Mouse (Mus musculus) neural tube, embryonic 13.5 days (tissue): ENCODE measurements at regions not wholly inside any gene's neighbourhood (a gene's known extent, or its start where the extent isn't known, plus 50 kb on each side); places are given as distances from the start of the nearest gene placed in this dataset.

Source experiments
- ATAC-seq: fragments of 200-750 bp; cut with Nextera tagmentation; 2 replicates; pipeline ENCODE4 v1.8.0; 2017; ENCODE audit warnings: low read depth, mild to moderate bottlenecking, moderate TSS enrichment, moderate library complexity
- H3K27ac ChIP-seq: fragments of 300-500 bp; sonication (generic); replicated peaks from 2 replicates; pipeline ENCODE4 v1.5.1; 2015; ENCODE audit warnings: moderate library complexity, mild to moderate bottlenecking, inconsistent platforms
- H3K27me3 ChIP-seq: fragments of 300-500 bp; sonication (generic); 2 replicates; pipeline ENCODE4 v1.6.1; 2015; ENCODE audit warnings: mild to moderate bottlenecking, inconsistent platforms
- H3K36me3 ChIP-seq: fragments of 300-500 bp; sonication (generic); 2 replicates; pipeline ENCODE4 v1.6.1; 2015; ENCODE audit warnings: mild to moderate bottlenecking, inconsistent platforms
- H3K4me1 ChIP-seq: fragments of 300-500 bp; sonication (generic); replicated peaks from 2 replicates; pipeline ENCODE4 v1.6.1; 2015; ENCODE audit warnings: inconsistent platforms
- H3K4me2 ChIP-seq: fragments of 300-500 bp; sonication (generic); 2 replicates; pipeline ENCODE4 v1.6.1; 2015; ENCODE audit warnings: inconsistent platforms, mild to moderate bottlenecking, moderate library complexity
- H3K4me3 ChIP-seq: fragments of 300-500 bp; sonication (generic); 2 replicates; pipeline ENCODE4 v1.5.1; 2015; ENCODE audit warnings: mild to moderate bottlenecking, inconsistent platforms
- H3K9ac ChIP-seq: fragments of 300-500 bp; sonication (generic); 2 replicates; pipeline ENCODE4 v1.6.1; 2015; ENCODE audit warnings: moderate library complexity, mild to moderate bottlenecking, inconsistent platforms
- H3K9me3 ChIP-seq: fragments of 300-500 bp; sonication (generic); 2 replicates; pipeline ENCODE4 v1.6.1; 2016; ENCODE audit warnings: inconsistent platforms
- WGBS: fragments of 180-500 bp; shearing (Covaris S2); methylation state at CpG from one replicate; pipeline ENCODE4 v1.1.7; 2015; 5-methylcytosine and 5-hydroxymethylcytosine counted together

DNA sequence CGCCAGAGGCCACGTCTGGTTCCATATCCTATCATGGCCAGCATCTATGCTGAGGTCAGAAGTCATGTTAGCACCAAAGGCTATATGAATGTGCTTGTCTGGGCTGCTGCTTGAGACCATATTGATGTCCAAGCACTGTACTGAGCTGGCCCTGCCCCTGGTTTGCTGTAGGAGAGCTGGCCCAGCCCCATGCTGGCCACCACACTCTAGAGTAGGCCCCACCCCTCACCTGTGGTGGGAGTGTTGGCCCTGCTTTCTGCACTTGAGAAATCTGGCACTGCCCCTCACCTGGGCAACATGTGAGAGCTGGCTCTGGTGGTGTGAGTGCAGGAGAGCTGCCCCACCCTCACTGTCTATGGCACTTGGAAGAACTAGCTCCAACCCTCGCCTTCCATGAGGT is 210.0 kb downstream of the Lmo4 start:
- H3K4me1 ChIP-seq = no peaks in the 10 kb centered on the region
- H3K36me3 ChIP-seq = no peaks in the 10 kb centered on the region
- no peak overlapping the region for H3K4me3 ChIP-seq
- H3K27me3 ChIP-seq = no peaks in the 10 kb centered on the region
- ATAC-seq = no peak
- 86% methylated on average over 3 of the region's 3 CpGs for WGBS
- H3K27ac ChIP-seq = no peak overlapping the region
- H3K9ac ChIP-seq = no peak overlapping the region
- no peaks in the 10 kb centered on the region for H3K9me3 ChIP-seq
- no peak overlapping the region for H3K4me2 ChIP-seq

DNA sequence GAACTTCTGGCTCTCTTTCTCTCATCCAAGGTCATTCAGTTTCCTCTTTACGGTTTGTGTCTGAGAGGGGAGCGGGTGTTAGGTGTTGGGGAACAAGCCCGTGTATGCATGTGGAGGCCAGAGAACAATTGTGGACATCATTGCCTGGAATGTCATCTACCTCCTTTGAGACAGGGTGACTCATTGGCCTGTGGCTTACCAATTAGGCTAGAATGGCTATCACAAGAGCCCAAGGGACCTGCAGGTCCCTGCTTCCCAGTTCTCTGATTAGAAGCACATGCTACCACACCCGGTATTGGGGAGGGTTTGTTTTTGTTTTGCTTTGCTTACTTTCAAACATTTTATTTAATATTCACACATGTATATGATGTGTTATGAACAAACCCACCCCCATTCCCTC is 216.0 kb downstream of the Lmo4 start:
- Histone ChIP-seq H3K4me2 (no peak overlapping the region), H3K9me3 (no peaks in the 10 kb centered on the region), H3K9ac (no peak overlapping the region), H3K4me3 (no peak overlapping the region), H3K4me1 (no peaks in the 10 kb centered on the region), H3K36me3 (no peaks in the 10 kb centered on the region), H3K27ac (no peak overlapping the region), H3K27me3 (no peaks in the 10 kb centered on the region)
- no peak for ATAC-seq
- WGBS = 88% methylated on average over 4 of the region's 4 CpGs

DNA sequence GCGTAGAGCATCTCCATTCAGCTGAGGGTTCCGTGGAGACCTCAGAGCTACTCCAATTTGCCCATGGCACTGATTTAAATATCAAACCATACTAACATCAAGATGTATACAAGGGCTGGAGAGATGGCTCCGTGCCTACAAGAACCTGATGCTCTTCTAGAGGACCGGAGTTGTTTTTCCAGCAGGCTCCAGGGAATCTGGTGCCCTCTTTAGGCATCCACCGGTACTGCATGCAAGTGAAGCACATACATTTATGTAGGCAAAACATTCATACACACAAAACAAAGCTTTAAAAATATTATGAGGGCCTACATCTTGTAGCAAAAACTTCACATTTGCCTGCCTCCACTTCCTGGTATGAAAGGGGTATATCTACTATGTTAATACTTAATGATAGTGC is 217.0 kb downstream of the Lmo4 start:
- Histone ChIP-seq H3K36me3 (no peaks in the 10 kb centered on the region), H3K9ac (no peak overlapping the region), H3K4me1 (no peaks in the 10 kb centered on the region), H3K27me3 (no peaks in the 10 kb centered on the region), H3K9me3 (no peaks in the 10 kb centered on the region), H3K4me3 (no peak overlapping the region), H3K4me2 (no peak overlapping the region), H3K27ac (no peak overlapping the region)
- 91% methylated on average over 5 of the region's 5 CpGs for whole genome bisulfite sequencing
- no peak for ATAC-seq

DNA sequence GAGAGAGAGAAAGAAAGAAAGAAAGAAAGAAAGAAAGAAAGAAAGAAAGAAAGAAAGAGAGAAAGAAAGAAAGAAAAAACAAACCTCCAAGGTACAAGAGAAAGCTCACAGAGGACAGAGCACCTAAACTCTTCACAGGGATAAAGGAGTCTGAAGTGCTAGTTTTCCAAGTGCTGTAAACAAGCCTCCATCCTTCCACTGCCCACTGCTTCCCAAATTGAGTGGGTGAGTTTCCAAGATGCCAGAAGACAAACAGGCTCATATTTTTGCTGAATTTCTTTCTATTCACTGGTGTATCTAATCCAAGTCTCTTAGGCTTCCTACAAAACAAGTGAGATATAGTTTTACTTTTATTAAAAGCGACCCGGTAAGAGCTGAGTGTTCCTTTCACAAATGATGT is 218.2 kb downstream of the Lmo4 start:
- ATAC-seq = no peak
- H3K4me1 ChIP-seq = no peaks in the 10 kb centered on the region
- no peak overlapping the region for H3K27ac ChIP-seq
- WGBS = 95% methylated on average over 2 of the region's 2 CpGs
- H3K27me3 ChIP-seq = no peaks in the 10 kb centered on the region
- no peaks in the 10 kb centered on the region for H3K9me3 ChIP-seq
- H3K4me2 ChIP-seq = no peak overlapping the region
- H3K4me3 ChIP-seq = no peak overlapping the region
- no peaks in the 10 kb centered on the region for H3K36me3 ChIP-seq
- H3K9ac ChIP-seq = no peak overlapping the region

DNA sequence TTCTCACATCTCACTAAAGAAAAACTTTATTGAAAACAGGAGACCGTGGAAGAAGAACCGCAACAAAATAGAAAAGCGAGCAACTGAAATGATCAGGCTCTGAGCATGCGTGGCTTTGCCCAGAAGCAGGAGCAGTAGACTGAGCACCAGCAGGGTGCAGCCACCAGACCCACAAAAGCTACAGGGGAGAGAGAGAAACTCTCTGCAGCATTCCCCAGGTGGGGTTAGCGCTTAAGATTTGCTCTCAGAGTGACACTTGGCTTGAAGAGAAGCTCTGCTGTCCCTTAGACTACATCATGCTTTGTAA is 218.9 kb downstream of the Lmo4 start:
- WGBS = 62% methylated on average over 5 of the region's 5 CpGs

DNA sequence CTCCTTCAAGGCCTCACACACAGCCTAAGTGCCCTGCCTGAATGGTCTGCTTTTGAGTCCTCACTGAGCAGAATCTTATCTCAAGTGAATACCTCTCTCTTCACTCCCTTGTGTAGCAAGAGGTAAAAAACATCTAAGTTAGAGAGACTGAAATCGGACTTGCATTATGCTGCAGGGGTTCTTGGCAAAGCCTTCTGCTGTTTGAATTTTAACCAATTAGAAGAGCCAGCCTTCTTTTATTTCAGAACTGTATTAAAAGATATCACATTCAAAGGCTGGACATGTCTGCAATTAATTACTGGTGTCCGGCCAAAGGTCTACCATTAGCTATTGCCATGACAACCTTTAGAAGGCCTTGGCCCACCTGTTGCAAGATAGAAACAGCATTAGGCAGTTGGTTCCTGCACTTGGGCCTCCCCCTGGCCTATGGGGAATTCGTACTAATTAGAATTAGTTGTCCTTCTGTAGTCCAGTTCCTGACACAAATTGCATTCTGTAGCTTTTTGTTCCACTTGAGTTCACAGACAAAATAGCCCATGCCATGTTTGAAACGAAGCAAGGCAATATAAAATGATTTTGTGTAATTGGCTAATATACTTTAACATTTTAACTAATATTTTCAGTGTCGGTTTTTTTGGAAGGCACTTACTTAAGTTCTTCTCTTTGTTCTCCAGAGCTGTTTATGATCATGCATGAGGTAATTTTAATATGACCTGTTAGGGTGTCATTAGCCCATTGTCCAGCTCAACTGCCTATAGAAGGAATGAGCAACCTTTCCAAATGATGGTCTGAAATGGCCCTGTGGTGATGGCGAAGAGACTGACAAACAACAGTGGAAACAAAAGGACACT is 219.4 kb downstream of the Lmo4 start:
- Histone ChIP-seq H3K4me3 (no peak overlapping the region), H3K27me3 (no peaks in the 10 kb centered on the region), H3K4me2 (no peak overlapping the region), H3K36me3 (no peaks in the 10 kb centered on the region), H3K9ac (no peak overlapping the region), H3K9me3 (no peaks in the 10 kb centered on the region), H3K27ac (no peak overlapping the region), H3K4me1 (no peaks in the 10 kb centered on the region)
- ATAC-seq = no peak
- WGBS = 63% methylated on average over 6 of the region's 6 CpGs

More for the DNA sequence above, 218.9 kb downstream of the Lmo4 start:
- Histone ChIP-seq H3K9ac (no peak overlapping the region), H3K9me3 (no peaks in the 10 kb centered on the region), H3K4me2 (no peak overlapping the region), H3K4me1 (no peaks in the 10 kb centered on the region), H3K4me3 (no peak overlapping the region), H3K27ac (no peak overlapping the region), H3K36me3 (no peaks in the 10 kb centered on the region), H3K27me3 (no peaks in the 10 kb centered on the region)
- no peak for ATAC-seq

DNA sequence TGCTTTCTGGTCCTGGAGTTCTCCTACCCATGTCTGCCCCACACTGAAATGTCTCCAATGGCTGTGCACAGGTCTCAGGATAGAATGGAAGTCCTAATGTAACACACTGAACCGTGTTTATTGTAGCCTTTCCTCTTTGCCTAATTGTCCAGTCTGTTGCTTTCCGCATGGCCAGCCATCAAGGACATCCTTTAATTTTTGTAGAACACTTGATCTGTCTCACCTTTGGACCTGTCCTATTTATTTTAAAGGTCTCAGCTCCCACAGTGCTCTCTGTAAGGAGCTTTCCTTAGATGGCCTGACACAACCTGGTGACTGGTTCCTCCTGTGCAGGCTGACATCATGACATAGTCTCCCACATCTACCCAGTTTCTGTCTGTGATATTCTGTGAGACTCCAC is 226.3 kb downstream of the Lmo4 start:
- H3K9ac ChIP-seq = no peak overlapping the region
- H3K27ac ChIP-seq = no peak overlapping the region
- H3K4me1 ChIP-seq = no peaks in the 10 kb centered on the region
- no peaks in the 10 kb centered on the region for H3K36me3 ChIP-seq
- no peak overlapping the region for H3K4me3 ChIP-seq
- H3K9me3 ChIP-seq = no peaks in the 10 kb centered on the region
- no peak overlapping the region for H3K4me2 ChIP-seq
- no peak for ATAC-seq
- WGBS = 89% methylated on average over 2 of the region's 2 CpGs
- no peaks in the 10 kb centered on the region for H3K27me3 ChIP-seq

DNA sequence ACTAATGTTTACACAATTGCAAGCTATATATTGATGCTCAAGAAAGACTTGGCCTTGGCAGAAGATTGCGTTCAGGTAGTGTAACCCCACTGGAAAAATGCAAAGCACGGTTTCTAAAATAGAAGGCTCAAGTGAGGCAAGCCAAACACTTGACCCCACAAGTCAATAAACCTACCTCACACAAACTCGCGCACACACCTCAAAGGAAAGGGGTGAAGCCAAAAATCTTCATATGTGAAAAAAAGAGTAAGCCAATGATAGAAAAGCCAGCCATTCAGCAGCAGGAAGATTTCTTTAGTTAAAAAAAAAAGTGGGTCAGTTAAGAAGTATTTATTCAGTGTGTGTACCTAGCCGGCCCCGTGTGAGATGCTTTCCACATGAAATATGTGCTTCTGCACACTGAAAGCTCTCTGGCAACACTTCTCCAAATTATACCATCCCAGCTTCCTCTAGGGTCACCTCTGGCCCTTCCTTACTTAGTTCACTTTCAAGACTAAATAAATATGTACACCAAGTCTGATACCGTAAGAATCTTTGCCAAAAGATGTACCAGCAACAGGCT is 227.1 kb downstream of the Lmo4 start:
- ATAC-seq = no peak
- Histone ChIP-seq H3K36me3 (no peaks in the 10 kb centered on the region), H3K9ac (no peak overlapping the region), H3K4me2 (no peak overlapping the region), H3K4me3 (no peak overlapping the region), H3K27me3 (no peaks in the 10 kb centered on the region), H3K27ac (no peak overlapping the region), H3K4me1 (no peaks in the 10 kb centered on the region), H3K9me3 (no peaks in the 10 kb centered on the region)
- 88% methylated on average over 7 of the region's 7 CpGs for WGBS

DNA sequence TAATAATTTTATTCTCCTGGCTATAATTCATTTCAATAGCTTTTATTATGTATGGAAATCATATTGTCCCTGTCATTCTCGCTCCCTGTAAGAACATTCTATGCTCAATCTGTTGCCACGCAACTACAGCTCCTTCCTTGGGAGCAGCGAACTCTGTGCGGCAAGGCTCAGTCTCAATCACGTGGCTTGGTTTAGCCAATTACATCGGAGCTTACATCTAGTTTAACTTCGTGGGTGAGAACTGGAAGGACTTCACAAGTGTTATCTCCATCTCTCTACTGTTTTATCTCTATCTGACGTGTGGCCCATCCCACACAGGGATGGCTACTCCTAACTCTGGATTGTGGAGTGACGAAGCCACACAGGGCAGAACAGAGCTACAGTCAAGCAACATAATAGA is 231.4 kb downstream of the Lmo4 start:
- Histone ChIP-seq H3K4me2 (no peak overlapping the region), H3K4me1 (no peaks in the 10 kb centered on the region), H3K27me3 (no peaks in the 10 kb centered on the region), H3K9ac (no peak overlapping the region), H3K9me3 (no peaks in the 10 kb centered on the region), H3K4me3 (no peak overlapping the region), H3K36me3 (no peaks in the 10 kb centered on the region), H3K27ac (no peak overlapping the region)
- no peak for ATAC-seq
- 89% methylated on average over 9 of the region's 9 CpGs for WGBS

DNA sequence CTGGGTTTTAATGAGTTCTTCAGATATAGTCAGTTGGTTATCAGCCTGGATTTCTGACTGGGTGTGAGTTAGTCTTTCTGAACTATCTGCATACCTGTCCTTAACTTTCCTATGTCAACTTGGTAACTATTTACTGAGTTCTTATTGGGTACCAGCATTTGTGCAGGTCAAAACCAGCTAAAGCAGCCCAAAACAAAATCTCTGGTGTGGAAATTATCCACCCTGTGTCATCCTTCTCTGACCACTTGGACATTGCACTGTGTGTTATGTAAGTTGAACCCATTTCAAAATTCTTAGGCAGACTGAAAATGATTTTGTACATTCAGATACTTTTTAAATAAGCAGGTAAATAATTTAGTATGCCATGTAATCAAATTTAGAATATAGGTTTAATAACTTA is 232.7 kb downstream of the Lmo4 start:
- no peak overlapping the region for H3K4me2 ChIP-seq

DNA sequence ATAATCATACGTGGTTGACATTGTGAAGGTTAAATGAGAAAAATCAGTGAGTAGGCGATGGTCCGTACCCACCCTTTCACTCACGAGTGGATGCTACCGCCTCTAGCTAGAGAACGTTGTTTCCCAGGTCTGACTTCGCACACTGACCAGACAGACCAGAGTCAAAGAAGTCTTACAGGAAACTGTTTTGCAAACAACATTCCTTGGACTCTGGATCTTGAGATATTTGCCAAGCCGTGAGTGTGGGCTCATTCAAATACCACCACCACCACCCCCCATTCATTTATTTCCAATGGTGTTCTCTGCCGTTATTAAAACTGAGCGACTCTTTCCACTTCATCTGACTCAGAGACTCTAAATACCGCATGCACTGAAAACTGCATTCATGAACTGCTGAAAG is 234.2 kb downstream of the Lmo4 start:
- Histone ChIP-seq H3K9ac (no peak overlapping the region), H3K4me1 (no peaks in the 10 kb centered on the region), H3K4me2 (no peak overlapping the region), H3K9me3 (no peaks in the 10 kb centered on the region), H3K36me3 (no peaks in the 10 kb centered on the region), H3K27ac (no peak overlapping the region), H3K4me3 (no peak overlapping the region), H3K27me3 (no peaks in the 10 kb centered on the region)
- ATAC-seq = no peak
- WGBS = 79% methylated on average over 11 of the region's 11 CpGs

More for the DNA sequence above, 232.7 kb downstream of the Lmo4 start:
- Histone ChIP-seq H3K27me3 (no peaks in the 10 kb centered on the region), H3K4me1 (no peaks in the 10 kb centered on the region), H3K27ac (no peak overlapping the region), H3K9me3 (no peaks in the 10 kb centered on the region), H3K36me3 (no peaks in the 10 kb centered on the region), H3K4me3 (no peak overlapping the region), H3K9ac (no peak overlapping the region)
- ATAC-seq = no peak

DNA sequence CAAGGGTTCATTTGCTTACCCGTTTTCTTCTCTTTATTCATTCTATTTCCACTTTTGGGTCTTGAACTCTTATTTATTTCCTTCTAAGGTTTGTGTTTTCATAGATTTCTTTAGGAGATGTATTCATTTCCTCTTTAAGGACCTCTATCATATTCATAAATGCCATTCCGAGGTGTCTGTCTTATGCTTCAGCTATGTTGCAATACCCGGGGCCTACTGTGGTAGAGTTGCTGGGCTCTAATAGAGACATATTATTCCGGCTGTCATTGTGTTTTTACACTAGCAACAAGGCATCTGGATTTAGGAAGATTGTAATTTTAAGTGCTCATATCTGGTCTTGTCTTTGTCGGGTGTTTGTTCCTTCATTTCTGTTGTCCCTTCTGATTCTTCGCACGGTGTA is 249.5 kb downstream of the Lmo4 start:
- H3K4me3 ChIP-seq = no peak overlapping the region
- H3K27me3 ChIP-seq = no peaks in the 10 kb centered on the region
- H3K9ac ChIP-seq = no peak overlapping the region
- H3K27ac ChIP-seq = no peak overlapping the region
- H3K9me3 ChIP-seq = no peaks in the 10 kb centered on the region
- H3K4me1 ChIP-seq = no peaks in the 10 kb centered on the region
- ATAC-seq = no peak
- no peak overlapping the region for H3K4me2 ChIP-seq
- no peaks in the 10 kb centered on the region for H3K36me3 ChIP-seq
- 94% methylated on average over 7 of the region's 7 CpGs for WGBS

DNA sequence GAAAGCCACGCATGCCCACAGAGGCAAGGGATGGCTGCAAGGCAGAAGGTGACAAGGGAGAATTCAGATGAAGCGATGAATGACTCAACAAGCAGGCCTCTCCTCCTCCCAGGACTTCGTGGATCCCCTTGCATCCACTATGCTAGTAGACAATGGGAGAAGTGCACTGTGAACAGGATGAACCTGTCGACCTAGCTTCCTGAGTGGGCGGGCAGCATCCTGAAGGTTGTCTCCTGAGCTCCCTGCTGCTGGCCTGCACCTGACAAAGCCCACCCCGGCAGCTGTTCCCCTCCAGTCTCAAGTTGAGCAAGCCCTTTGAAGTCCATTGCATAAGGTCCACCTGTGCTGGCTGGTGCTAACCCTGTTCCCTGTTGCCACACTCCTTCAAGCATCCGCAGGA is 250.2 kb downstream of the Lmo4 start:
- Histone ChIP-seq H3K27ac (no peak overlapping the region), H3K36me3 (no peaks in the 10 kb centered on the region), H3K4me2 (no peak overlapping the region), H3K4me1 (peaks cover 2% of the 10 kb centered on the region; the same call in 1 of the 2 replicates), H3K9ac (no peak overlapping the region), H3K9me3 (no peaks in the 10 kb centered on the region), H3K27me3 (no peaks in the 10 kb centered on the region), H3K4me3 (no peak overlapping the region)
- no peak for ATAC-seq
- 85% methylated on average over 7 of the region's 7 CpGs for WGBS
